Mouse (Mus musculus) small intestine, adult 2 months (tissue): ENCODE data around the gene Hba-a1.

Source experiments
- CTCF ChIP-seq: fragments of 200-500 bp; IDR thresholded peaks from 2 replicates; pipeline ENCODE4 v1.5.1; 2012; ENCODE audit warnings: low read depth, mild to moderate bottlenecking, control low read depth, inconsistent platforms, low read length, moderate library complexity, mixed read lengths; ENCODE audit not compliant: insufficient replicate concordance, insufficient read length; ENCODE audit errors: extremely low read depth
- POLR2A ChIP-seq: fragments of 200-500 bp; IDR thresholded peaks from 2 replicates; pipeline ENCODE4 v1.6.1; 2012; ENCODE audit warnings: low read depth, mild to moderate bottlenecking, control low read depth, inconsistent platforms, low read length, moderate library complexity

GRCm38 (mm10) chr11:32301506-32301905 is 18.2 kb downstream of the Hba-a1 start:
- TF ChIP-seq CTCF (no peak), POLR2A (no peak)
